Mouse (Mus musculus): ENCODE data around the gene Dao.

DNA sequence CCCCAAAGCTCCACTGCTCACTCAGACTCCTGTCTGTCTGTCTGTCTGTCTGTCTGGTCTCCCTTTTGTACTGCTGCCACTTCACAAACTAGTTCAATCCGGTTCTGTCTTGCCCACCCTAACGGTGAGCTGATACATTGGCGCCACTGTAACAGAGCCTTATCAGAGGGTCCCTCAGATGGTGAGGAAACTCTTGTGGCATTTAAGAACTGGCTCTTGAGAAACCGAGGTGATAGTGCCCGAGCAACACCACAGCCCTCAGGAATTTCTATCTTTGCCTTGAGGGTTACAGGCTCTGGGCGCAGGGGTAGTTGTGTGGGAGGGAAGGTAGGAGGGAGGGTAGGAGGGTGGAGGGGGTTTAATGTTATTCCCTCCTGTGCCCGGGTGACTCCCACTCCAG, 41.7 kb upstream of the Dao start:
- TF ChIP-seq CTCF (IDR thresholded peaks at IDR 0.05; ENCODE audit: low read depth) (no peak), EP300 (IDR thresholded peaks at IDR 0.05; ENCODE audit: low read depth) (no peak)

All from heart, postnatal 0 days (tissue).